Mouse (Mus musculus) myocyte (in vitro differentiated cells): Measurements from ENCODE around the gene Lime1.

Source experiments
- MAX ChIP-seq: IDR thresholded peaks from one replicate; pipeline ENCODE4 v1.6.1; 2011; ENCODE audit warnings: low read depth, mild to moderate bottlenecking, control low read depth
- MYOG ChIP-seq, 3 experiments: IDR thresholded peaks; one replicate each; pipeline ENCODE4 v1.6.1; 2011; ENCODE audit warnings: control low read depth in 2 of 3, low read depth in 2 of 3, mild to moderate bottlenecking in 2 of 3; ENCODE audit not compliant: insufficient read length in 2 of 3, control insufficient read depth in 1 of 3, insufficient read depth in 1 of 3
- POLR2A ChIP-seq: IDR thresholded peaks from one replicate; pipeline ENCODE4 v1.6.1; 2011; ENCODE audit warnings: low read depth, mild to moderate bottlenecking, control low read depth, moderate library complexity; ENCODE audit not compliant: insufficient read length

GRCm38 (mm10) chr2:181381631-181382306, 1.9 kb downstream of the Lime1 start:
- TF ChIP-seq MYOG (IDR thresholded peaks at IDR 0.05; ENCODE audit: control insufficient read depth in 1 of 3, insufficient read depth in 1 of 3, insufficient read length in 2 of 3, low read depth in 2 of 3) = no peak
- no peak for TF ChIP-seq POLR2A
- TF ChIP-seq MAX = no peak
